Mouse (Mus musculus) ovary, postnatal 36 days (tissue): ENCODE measurements around the gene Cysrt1.

Source experiments
- DNase-seq: peaks from one replicate; pipeline ENCODE4 v3.0.0; 2022; ENCODE audit warnings: low spot score, mixed read lengths

Cysrt1 gene

DNA sequence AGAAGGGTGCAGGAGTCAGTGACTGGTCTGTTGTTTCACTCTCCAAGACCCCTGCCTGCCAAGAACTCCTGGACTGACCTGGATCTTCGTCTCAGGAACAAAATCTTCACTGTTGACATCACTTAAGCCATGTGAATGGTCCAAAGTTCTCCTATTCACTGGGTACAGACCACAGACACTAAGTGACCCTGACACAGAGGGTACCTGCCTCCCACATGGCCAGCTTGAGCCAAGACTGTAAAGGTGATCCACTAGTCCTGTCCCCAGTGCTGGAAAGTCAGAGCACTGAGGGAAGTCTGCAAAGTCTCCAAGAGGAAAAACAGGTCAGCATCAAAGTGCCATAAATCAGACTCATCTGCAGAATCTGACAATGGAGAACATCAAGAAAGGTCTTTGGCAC, 34.7 kb downstream of the Cysrt1 start:
- DNase-seq = no peak

DNA sequence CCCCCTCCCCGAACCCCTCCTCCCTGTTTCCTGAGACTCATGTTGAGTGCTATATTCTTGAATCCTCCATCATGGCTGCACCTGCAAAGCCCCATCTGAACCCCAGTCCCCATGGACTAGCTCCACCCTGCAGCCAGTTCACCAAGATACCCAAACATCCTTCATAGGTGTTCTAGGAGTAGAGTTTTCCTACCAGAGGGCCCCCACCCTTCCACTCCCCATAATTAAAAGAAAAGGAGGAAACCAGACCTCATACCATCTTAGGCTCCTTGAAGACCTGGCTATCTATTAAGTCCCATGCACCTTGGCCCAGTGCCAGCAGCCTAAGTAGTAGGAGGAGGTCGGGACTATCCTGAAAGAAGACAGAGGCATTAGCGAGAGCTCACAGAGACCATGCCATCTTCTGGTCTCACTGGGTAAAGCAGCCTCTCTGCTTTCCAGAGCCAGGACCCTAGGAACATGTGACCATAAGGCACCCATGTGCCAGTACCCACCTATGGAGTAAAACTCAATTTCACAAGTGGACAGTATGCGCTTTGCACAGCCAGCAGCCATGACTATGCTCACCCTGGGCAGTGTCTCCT, 38.5 kb downstream of the Cysrt1 start:
- DNase-seq = no peak

DNA sequence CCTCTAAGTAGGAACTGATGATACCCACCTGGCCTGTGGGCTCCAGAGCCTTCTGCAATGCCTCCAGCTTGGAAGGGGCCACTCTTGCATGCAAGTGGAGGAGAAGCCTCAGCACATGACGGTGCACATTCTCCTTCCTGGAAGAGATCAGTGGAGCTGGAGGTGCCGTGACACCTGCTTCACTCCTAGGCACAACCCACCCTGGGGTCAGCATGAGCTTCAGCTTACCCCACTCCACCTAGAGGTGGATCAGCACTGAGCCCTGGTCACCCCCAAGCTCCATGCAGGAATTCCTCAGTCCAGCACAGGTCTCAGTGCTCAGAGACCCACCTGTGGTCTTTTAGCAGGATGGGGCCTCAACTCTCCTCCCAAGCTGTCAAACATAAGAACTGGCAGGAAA, 41.6 kb downstream of the Cysrt1 start:
- no peak for DNase-seq

DNA sequence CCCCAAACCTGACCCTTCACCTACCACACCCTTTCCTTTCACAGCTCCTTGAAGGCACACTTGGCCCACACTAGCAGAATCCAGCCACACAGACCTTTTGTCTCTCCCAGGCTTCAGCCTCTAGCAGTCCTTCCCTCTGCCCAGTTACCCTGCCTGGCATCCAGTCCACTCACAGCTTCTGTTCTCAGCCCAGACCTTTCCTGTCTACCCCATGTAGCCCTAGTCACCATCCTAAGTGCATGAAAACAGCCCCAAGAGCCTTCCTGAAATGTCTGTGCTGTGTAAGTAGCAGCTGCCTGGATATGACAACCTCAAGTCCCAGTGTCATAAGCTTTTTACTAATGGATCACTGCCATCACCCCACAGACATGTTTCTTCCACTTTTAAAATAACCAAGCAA, 44.3 kb downstream of the Cysrt1 start:
- DNase-seq = no peak

DNA sequence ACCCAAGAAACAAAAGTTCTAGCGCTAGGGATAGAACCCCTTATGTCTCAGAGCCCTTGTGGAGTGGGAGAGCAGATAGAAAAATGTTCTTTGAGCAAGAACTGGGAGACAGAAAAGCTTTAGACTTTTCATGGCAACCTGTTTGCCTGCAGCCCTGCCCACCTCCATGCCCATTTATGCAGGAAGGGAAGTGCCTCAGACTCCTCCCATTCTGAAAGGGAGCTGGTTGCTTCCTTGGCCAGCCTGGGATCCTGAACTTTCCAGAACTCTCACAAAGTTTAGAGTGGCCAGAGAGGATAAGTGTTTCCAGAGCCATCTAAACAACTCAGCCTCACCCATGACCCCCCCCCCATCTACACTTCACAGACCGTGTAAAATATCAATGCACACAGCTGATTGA, 45.1 kb downstream of the Cysrt1 start:
- DNase-seq = no peak

DNA sequence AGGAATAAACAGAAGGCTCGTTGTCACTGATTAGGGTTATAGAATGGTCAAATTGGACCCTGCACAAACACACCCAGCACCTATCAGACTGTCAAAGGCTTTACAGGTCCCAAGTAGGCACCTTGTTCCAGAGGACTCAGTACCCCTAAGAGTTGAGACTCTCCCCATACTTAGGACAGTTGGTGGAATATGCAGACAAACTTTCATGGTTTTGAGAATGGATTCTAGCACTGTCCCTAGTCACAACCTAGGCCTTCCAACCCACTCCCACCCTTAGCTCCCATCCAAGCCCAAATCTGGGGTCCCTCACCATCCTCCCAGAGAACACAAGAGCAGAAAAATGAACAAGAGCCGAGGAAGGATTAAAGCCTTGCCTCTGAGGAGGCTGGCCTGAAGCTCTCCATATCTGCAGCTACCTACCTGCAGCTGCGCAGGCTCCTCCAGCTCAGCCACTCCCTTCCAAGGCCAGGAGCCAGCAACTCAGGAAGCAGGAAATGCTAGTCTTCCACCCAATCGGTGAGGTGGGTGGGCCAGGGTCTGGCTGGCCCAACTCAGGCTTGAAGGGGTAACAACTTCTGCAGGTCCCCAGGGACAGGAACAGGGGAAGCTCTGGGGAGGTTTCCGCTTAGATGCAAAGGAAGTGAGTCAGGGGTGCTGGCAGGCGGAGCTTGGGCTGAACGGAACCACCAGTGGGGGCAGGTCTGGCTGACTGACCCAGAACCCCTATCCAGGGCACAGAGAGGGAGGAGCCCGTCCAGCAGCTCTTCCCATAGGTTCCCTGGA, 45.9 kb downstream of the Cysrt1 start, which contains the start of gene Tor4a:
TSS of gene Tor4a (minus strand) at position 715 of the 783 bp plus-strand sequence.
- peak; percentile 73 for DNase-seq

DNA sequence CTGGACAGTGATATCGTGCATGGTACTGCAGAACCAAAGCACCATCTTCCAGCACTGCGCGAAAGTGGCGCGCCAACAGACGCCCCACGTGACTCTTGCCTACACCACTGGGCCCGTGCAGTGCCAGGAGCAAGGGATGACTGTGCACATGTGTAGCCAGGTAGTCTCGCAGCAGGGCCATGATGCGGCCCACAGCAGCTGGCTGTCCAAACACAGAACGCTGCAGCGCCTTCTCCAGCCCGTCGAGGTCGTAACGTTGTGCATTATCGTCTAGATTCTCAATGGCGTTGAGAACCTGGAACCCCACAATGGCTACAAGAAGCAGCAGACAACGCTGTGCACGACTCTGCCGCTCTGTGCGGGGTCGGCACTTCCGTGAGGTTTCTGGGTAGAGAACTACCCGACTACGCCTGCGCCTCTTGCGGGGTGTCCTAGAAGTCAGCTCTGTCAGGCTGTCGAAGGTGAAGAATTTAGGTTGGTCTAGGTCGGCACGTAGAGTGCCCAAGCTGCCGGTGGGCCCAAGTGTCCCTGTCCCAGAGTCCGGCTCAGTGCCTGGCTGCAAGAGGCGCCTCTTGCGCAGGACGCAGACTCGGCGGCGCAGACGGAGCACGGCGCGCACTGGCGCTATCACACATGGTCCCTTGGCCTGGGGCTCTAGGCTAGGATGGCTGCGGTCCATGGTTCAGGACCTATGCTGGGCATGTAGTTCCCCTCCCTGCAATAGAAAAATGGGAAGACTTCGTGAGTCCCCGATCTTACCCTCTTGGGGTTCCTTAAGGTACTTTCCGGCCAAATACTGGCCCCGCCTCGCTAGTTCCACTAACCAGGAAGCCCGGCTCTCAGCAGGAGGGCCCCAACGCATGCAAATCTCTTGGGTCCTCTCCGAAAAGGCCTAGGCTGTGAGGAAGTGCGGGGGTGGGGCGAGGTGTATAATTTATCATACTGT, 46.8 kb downstream of the Cysrt1 start:
- peak; percentile 48 for DNase-seq

DNA sequence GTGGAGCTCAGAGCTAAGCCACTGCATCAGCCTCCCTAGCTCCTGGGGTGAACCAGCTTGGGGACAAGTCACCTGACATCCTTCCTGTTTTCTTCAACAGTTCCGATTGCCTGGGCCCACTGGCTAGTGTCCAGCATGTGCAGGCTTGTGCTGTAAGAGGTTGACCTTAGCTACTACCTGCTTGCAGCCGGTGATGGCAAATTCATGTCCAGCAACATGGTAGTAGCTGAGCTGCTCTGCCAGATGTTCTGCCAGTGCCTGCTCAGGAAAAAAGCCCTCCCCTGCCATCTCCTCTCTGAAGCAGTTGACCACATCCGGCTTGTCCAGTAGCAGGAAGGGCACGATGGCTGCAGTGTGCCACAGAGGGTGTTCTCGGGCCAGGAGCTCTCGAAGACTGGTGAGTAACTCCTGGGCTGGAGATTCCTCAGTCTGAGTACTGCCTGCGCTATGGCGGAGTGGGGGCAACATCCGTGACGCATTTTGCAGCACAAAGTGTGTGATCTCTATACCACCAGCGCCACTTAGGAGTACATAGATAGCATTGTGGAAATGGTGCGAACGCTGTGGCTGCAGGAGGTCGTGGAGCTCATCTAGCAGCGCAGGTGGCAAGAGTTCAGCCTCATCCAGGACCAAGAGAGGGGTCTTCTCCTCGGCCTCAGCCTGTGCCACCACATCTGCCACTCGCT, 47.6 kb downstream of the Cysrt1 start:
- no peak for DNase-seq

DNA sequence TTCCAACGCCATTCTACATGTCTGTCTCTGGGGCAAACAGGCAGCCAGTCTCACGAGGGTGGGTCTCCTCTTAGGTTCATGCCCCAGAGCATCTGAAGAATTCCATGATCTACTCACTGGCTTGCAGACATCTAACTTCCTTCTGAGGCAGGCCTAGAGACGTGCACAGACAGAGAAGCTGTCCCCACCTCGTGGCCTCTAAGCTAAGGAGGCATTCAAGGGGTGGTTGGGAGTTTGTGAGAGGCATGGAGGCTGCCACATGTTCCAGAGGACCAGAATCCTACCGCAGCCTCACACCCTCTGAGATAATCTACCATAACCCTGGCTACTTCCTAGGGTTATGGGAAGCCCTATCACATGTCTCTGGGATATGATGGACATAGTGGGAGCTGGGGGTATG, 48.2 kb downstream of the Cysrt1 start:
- no peak for DNase-seq

DNA sequence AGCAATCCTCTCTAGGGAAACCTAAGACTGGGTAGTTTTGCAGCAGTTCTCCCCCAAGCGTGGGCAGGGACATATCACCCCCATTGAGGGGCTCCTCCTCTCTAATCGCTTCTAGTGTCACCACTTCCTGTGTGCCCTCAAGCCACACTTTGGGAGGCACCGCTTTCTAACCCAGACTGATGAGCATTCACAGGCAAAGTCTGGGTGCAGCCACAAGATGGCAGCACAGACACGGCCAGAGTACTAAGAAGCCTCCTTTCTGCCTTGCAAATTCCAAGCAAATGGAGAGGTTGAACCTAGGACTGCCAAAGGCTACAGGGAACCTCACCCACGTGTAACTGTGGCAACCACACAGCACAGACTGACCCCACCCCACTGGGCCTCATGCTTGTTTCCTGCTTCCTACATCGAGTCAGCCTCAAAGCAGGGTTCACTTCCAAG, 48.9 kb downstream of the Cysrt1 start:
- peak; percentile 78 for DNase-seq
